Mouse (Mus musculus) kidney, adult 18-20 months (tissue): ENCODE data around the gene Exosc3.
"Not testable (repeated sequence)": the region's sequence is repeated elsewhere in the genome, so short reads cannot be mapped to it uniquely, and the experiment has no call there.

Source experiments
- DNase-seq: peaks from one replicate; pipeline ENCODE4 v3.0.0; 2021

Gene Exosc3

GRCm38 (mm10) chr4:45342286-45343155, at the start of gene Exosc3:
Gene Exosc3 (minus strand): TSS chr4:45342732.
- peak; percentile 72 for DNase-seq

DNA sequence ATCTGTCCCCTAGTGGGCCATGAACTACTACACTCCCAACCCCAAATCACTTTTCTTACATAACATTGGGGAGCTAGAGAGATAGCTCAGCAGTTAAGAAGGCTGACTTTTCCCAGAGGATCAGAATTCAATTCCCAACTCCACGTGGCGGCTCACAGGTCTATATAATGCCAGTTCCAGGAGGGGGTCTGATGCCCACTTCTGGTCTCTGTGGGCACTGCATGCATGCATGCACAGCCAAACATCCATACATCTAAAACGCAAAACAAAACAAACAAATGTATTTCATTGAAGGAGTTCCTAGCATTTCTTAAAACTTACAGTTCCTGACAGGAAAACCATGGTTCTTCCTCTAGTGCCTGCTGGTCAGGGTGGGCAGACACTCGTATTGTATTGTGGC, 49.6 kb upstream of the Exosc3 start:
- no peak for DNase-seq

GRCm38 (mm10) chr4:45387296-45387695, 44.8 kb upstream of the Exosc3 start:
- DNase-seq = not testable (repeated sequence)

- DNase-seq = not testable (repeated sequence)
These were observed 39.6 kb upstream of the Exosc3 start for GRCm38 (mm10) chr4:45382133-45382532.

GRCm38 (mm10) chr4:45380903-45381580, 38.5 kb upstream of the Exosc3 start:
- not testable (repeated sequence) for DNase-seq

DNA sequence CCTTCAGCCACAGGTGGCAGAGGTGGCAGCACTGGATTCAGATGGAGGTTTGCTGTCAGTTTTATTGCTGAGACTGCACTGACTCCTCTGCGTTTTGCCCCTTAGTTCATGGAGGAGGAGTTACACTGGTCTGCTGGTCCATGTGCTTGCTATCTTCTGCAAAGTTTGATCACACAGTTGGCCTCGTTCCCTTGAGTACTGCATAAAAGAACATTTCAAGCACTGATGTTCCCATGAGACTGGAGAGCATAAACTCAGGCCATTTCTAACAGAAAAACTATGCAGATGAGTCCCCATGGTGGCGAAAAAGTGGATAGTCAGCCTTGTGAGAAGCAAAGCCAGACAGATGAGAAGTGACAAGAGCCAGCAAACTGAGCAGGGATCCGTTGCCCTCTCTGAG, 34.0 kb upstream of the Exosc3 start:
- DNase-seq = no peak

DNA sequence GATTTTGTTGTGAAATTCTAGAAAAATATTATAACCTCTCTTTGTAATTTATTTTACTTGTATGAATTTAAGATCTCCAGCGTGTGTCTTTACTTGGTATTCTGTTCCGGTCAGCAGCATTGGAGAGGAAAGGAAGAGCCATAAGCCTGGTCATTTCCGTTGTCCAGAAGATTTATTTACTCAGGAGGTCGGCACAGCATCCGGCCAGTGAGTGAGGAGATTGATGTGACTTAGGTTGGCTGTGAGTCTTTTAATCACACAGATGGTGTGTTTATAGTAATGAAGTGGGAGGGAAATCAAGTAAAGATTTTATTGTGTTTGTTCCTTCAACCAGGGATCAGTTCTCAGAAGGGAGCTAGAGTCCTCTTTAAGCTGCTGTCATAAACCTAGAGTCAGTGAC, 32.3 kb upstream of the Exosc3 start:
- DNase-seq = no peak

DNA sequence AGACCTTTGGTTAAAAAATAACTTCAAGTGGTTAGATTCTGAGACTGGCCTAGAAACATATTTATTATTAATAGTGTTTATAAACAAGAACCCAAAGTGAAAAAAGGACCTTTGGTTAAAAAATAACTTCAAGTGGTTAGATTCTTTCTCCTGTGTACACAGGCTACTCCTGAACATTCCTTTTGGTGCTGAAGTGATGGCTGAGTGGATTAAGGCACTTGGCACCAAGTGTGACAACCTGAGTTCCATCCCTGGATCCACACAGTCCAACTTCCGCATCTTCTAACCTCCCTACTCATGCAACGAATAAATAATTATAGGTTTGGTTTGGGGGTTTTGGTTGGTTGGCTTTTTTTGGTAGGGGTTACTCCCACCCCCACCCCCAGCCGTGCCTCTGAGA, 28.7 kb upstream of the Exosc3 start:
- no peak for DNase-seq

- no peak for DNase-seq
These were observed 14.1 kb upstream of the Exosc3 start for GRCm38 (mm10) chr4:45356653-45357052.

DNA sequence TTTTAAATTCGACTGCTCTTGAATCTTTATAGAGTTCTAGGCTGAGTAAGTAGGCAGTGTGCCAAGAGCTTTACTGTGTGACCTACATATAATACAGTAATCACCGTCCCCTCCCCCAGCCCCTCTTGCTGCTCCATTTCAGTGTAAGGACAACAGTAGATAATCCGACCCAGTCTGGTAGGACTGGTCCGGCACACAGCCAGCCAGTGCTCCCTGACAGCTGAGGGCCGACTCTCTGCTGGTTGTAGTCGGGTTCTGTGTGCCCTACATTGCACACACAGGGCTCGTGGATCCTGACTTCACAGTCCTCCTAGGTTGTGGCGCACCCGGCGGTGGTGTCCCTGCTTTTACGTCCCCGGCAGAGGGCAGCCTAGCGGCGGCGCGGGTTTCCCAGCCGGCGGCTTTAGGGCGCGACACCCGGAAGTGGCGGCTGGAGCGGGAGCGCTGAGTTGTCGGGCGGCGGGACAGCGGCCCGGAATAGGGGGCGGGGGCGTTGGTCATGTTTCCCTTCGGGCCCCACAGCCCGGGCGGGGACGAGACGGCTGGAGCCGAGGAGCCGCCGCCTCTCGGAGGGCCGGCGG, 773 bp downstream of the Exosc3 start, which contains the start of gene Dcaf10:
Dcaf10 (plus strand) TSS at position 433 of the 581 bp plus-strand sequence.
- DNase-seq = peak; percentile 94

- no peak for DNase-seq
These were observed 1.3 kb downstream of the Exosc3 start for GRCm38 (mm10) chr4:45341226-45341625.

DNA sequence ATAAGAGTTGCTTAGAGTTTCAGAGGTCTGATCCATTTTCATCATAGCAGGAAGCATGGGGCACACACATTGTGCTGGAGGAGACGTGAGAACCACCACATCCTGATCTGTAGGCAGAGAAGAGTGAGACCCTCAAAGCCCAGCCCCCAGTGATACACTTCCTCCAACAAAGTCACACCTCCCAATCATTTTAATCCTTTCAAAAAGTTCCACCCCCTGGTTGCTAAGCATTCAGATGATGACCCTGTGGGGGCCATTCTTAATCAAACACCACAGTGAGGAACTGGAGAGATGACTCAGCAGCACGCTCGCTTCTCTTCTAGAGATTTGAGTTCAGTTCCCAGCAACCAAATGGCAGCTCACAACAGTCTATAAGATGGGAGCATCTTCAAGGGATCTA, 10.1 kb downstream of the Exosc3 start:
- no peak for DNase-seq

- no peak for DNase-seq
These were observed 11.4 kb downstream of the Exosc3 start for GRCm38 (mm10) chr4:45331139-45331538.

DNA sequence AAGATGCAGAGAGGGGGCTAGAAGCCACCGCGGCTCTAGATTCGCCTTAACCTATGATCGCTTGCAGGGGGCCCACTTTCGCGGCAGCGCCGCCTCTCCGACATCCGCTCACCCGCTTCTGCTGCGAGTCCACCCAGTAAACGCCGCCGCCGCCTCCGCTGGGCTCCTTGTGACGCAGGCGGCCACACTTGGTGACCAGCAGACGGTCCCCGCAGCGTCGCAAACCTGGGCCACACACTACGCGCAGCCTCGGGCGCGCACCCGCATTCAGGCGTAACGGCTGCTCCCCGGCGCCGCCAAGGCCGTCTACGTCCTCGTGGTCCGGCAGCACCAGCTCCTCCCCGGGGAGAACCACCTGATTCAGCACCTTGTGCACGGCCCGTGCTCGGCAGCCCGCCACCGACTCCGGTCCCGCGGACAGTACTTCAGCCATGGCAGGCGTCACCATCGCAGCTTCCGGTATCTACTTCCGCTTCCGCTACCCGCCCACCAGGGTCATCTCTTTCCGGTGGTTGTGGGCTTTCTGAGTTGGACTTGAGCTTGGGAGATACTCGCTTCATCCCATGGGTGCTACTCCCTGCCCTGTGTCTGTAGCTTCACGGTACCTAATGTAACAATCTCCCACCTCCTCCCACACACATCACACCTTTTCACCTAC, 22.2 kb downstream of the Exosc3 start:
- DNase-seq = peak; percentile 88

DNA sequence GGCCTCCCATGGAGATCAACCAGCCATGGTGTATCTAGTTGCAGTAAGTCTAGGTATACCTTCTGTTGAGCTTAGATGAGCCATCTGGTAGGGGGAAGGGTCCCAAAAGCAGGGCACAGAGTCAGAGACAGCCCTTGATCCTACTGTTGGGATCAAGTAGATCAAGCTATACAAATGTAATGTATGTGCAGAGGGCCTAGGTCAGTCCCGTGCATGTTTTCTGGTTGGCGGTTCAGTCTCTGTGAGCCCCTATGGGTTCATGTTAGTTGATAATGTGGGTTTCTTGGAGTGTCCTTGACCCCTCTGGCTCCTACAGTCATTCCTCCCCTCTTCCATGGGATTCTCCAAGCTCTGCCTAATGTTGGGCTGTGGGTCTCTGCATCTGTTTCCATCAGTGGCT, 31.5 kb downstream of the Exosc3 start:
- DNase-seq = no peak

GRCm38 (mm10) chr4:45308606-45309005, 33.9 kb downstream of the Exosc3 start:
- no peak for DNase-seq

DNA sequence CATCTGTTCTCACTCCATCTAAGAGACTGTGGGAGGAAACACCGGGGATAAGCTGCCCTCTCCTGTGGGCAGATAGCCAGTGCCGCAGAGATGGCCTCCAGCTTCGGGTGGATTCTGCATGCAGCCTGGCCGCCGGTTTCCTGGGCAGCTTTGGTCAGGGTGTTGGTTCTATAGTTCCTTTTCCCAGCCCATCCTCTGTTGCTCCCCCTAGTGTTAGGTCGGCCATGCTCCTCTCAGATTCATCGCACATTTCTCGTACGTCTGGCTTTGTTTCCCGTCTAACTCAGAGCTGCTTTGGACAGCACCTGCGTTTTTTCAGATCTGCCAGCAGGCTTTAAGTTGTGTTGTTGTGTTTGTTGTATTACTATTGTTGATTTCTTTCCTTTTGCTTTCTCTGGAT, 34.5 kb downstream of the Exosc3 start:
- DNase-seq = peak; percentile 11

GRCm38 (mm10) chr4:45305536-45305935, 37.0 kb downstream of the Exosc3 start:
- no peak for DNase-seq

GRCm38 (mm10) chr4:45296662-45297564, 45.6 kb downstream of the Exosc3 start, which contains the start of gene Trmt10b:
Gene Trmt10b (plus strand): TSS chr4:45297127.
- peak; percentile 79 for DNase-seq

DNA sequence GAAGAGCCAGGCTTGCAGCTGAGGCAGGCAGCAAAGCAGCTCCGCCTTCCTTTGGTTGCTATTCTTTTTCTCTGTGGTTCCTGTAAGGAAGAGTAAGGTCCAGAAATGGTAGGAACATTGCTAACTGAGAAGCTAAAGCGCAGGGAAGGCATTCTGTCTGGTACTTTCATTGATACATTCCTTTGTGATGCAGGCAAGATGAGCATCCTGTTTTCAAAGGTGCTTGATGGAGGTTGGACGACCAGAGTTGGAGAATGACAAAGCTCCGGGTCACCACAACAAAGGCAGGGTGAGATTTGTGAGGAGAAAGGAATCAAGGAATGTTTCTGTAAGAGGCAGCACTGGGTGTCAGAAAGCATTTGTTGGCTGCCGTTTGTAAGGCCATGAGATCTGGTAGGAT, 54.6 kb downstream of the Exosc3 start:
- no peak for DNase-seq

- no peak for DNase-seq
These were observed 56.2 kb downstream of the Exosc3 start for GRCm38 (mm10) chr4:45286318-45286717.

DNA sequence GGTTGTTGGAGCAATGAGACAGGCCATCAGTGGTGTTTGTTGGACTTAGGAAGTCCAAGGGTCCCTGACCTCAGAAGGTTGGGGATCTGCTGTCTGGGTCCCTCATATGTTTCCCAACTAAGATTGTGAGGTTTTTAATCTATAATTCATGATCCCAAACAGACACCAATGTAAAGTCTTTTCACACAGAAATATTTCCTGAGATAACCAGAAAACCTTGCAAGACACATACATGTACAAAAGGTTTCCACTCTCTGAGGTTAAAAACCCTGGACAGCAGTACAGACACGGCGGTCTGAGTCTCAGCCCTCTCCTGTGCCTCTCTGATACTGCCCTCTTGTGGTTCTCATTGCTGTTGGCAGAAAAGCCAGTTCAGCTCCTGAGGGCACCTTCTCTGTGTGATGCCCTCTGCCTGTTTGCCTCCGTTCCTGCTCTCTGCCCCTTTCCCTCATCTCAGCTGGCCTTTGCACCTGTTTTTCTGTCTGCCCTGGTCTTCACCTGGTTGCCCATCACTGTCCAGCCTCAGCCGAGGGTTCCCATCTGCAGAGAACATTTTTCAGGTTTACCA, 62.5 kb downstream of the Exosc3 start:
- DNase-seq = peak; percentile 50
